Mouse (Mus musculus) C3H10T1/2 (cell line): ENCODE measurements around the gene Gm8374. TPM values are rescaled to one million over a fixed set of nuclear protein-coding genes. Genes with fewer than 3 reads are reported as not detected.

ENCODE experiments used
- polyA plus RNA-seq, 2 experiments: library from polyadenylated mRNA; unstranded; fragments of >200 nt; fragmentation: generic; extraction: Trizol; gene quantifications; one replicate each; pipeline ENCODE4 v1.2.1; 2012; ENCODE audit warnings: missing spikeins in 2 of 2

Gm8374 gene
- not detected for polyA plus RNA-seq

DNA sequence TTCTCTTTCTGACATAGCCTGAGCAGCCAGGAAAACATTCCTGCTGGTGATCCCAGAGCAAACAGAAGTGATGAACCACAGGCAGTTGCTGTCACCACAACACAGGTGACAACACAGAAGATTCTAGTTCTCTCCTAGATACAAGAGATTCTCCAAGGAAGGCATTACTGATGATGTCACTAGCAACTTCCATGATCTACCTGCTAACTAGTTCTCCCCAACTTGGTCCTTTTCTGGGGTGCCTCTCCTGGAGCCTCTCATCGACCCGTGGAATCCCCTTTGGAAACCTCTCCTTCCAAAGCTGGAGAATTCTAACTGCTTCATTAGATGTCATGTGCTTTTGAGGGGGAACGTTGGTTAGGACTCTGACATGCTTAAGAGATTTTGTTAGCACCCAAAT lies at the start of gene Gm8374:
TSS of gene Gm8374 (minus strand) at position 101 of the 400 bp plus-strand sequence.

DNA sequence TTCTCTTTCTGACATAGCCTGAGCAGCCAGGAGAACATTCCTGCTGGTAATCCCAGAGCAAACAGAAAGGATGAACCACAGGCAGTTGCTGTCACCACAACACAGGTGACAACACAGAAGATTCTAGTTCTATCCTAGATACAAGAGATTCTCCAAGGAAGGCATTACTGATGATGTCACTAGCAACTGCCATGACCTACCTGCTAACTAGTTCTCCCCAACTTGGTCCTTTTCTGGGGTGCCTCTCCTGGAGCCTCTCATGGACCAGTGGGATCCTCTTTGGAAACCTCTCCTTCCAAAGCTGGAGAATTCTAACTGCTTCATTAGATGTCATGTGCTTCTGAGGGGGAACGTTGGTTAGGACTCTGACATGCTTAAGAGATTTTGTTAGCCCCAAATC lies 32.6 kb downstream of the Gm8374 start, which contains the start of gene Gm5797:
TSS of gene Gm5797 (minus strand) at position 101 of the 400 bp plus-strand sequence.

DNA sequence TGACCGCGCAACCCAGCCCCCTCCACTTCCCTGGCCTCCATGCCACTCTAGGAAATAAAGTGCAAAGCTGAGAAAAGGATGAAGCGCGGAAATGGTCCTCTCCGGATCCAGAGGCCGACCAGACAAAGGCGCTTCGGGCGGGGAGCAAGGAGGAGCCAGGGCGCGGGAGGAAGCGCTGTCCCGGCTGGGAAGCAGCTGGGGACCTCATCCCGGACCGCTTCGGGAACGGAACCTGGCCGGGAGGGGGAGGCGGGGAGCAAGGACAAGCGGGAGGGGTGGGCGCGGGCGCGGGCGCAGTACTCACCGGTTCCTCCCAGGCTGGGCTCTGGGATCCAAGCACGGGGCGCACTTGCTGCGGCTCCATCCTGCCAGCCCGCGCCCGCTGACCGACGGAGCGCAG lies 50.3 kb downstream of the Gm8374 start, which contains the start of gene Gm3739:
TSS of gene Gm3739 (minus strand) at position 389 of the 400 bp plus-strand sequence.

Other genes starting within 250 kb of the Gm8374 start
- gene Gm6676, start 239.7 kb downstream of the Gm8374 start, polyA plus RNA-seq, result not detected
- gene Gm3512, start 190.6 kb downstream of the Gm8374 start, polyA plus RNA-seq, result not detected
- gene Gm16434, start 170.6 kb downstream of the Gm8374 start, polyA plus RNA-seq, result not detected
- gene Gm3727, start 100.4 kb downstream of the Gm8374 start, polyA plus RNA-seq, result not detected
- gene Gm3739, start 50.1 kb downstream of the Gm8374 start, polyA plus RNA-seq, result not detected
- not detected for gene Gm5797, start 32.7 kb downstream of the Gm8374 start, polyA plus RNA-seq
- not detected for gene Gm3755, start 85.8 kb upstream of the Gm8374 start, polyA plus RNA-seq
- not detected for gene Gm3752, start 118.6 kb upstream of the Gm8374 start, polyA plus RNA-seq
- gene Gm3558, start 203.4 kb upstream of the Gm8374 start, polyA plus RNA-seq, result not detected
- gene Gm10338, start 230.5 kb upstream of the Gm8374 start, polyA plus RNA-seq, result not detected